Mouse (Mus musculus): Measurements from ENCODE around the gene Clybl.

The Clybl gene

GRCm38 (mm10) chr14:122181078-122181814 is at the start of gene Clybl:
Clybl (plus strand) TSS chr14:122181704.
- DNase-seq, result peak; percentile 95 to 98

- DNase-seq, result no peak
These were observed 45.1 kb upstream of the Clybl start for GRCm38 (mm10) chr14:122136368-122136928.

- no peak for DNase-seq
These were observed 44.3 kb upstream of the Clybl start for GRCm38 (mm10) chr14:122137234-122137633.

- DNase-seq, result no peak
These were observed 41.4 kb upstream of the Clybl start for GRCm38 (mm10) chr14:122140126-122140525.

- no peak for DNase-seq
These were observed 37.8 kb upstream of the Clybl start for GRCm38 (mm10) chr14:122143585-122144269.

- DNase-seq, result no peak
These were observed 36.1 kb upstream of the Clybl start for GRCm38 (mm10) chr14:122145374-122145773.

GRCm38 (mm10) chr14:122150616-122151015 is 30.9 kb upstream of the Clybl start:
- DNase-seq, result peak; percentile 16 to 26

GRCm38 (mm10) chr14:122157738-122158137 is 23.8 kb upstream of the Clybl start:
- no peak for DNase-seq

- no peak for DNase-seq
These were observed 20.6 kb upstream of the Clybl start for GRCm38 (mm10) chr14:122160916-122161315.

- peak; percentile 39 to 40 for DNase-seq
These were observed 12.6 kb upstream of the Clybl start for GRCm38 (mm10) chr14:122168912-122169311.

GRCm38 (mm10) chr14:122170202-122170781 is 11.2 kb upstream of the Clybl start:
- no peak for DNase-seq

GRCm38 (mm10) chr14:122171031-122171430 is 10.5 kb upstream of the Clybl start:
- no peak for DNase-seq

GRCm38 (mm10) chr14:122176263-122176798 is 5.2 kb upstream of the Clybl start:
- DNase-seq, result peak in 1 of 2 experiments; percentile 29

GRCm38 (mm10) chr14:122179262-122179661 is 2.2 kb upstream of the Clybl start:
- DNase-seq, result no peak

GRCm38 (mm10) chr14:122181815-122182157 is 282 bp downstream of the Clybl start:
- no peak for DNase-seq

GRCm38 (mm10) chr14:122182220-122182619 is 716 bp downstream of the Clybl start:
- no peak for DNase-seq

GRCm38 (mm10) chr14:122183974-122184373 is 2.5 kb downstream of the Clybl start:
- no peak for DNase-seq

- no peak for DNase-seq
These were observed 6.7 kb downstream of the Clybl start for GRCm38 (mm10) chr14:122188250-122188649.

- DNase-seq, result peak in 1 of 2 experiments; percentile 46
These were observed 8.4 kb downstream of the Clybl start for GRCm38 (mm10) chr14:122189901-122190300.

GRCm38 (mm10) chr14:122190527-122190926 is 9.0 kb downstream of the Clybl start:
- DNase-seq, result no peak

- DNase-seq, result peak; percentile 88 to 91
These were observed 9.5 kb downstream of the Clybl start for GRCm38 (mm10) chr14:122190941-122191510.

- DNase-seq, result no peak
These were observed 13.1 kb downstream of the Clybl start for GRCm38 (mm10) chr14:122194630-122195029.

GRCm38 (mm10) chr14:122196851-122197250 is 15.3 kb downstream of the Clybl start:
- DNase-seq, result no peak
